ENCODE assay signal across 8 mouse cellular contexts in the genomic region with DNA sequence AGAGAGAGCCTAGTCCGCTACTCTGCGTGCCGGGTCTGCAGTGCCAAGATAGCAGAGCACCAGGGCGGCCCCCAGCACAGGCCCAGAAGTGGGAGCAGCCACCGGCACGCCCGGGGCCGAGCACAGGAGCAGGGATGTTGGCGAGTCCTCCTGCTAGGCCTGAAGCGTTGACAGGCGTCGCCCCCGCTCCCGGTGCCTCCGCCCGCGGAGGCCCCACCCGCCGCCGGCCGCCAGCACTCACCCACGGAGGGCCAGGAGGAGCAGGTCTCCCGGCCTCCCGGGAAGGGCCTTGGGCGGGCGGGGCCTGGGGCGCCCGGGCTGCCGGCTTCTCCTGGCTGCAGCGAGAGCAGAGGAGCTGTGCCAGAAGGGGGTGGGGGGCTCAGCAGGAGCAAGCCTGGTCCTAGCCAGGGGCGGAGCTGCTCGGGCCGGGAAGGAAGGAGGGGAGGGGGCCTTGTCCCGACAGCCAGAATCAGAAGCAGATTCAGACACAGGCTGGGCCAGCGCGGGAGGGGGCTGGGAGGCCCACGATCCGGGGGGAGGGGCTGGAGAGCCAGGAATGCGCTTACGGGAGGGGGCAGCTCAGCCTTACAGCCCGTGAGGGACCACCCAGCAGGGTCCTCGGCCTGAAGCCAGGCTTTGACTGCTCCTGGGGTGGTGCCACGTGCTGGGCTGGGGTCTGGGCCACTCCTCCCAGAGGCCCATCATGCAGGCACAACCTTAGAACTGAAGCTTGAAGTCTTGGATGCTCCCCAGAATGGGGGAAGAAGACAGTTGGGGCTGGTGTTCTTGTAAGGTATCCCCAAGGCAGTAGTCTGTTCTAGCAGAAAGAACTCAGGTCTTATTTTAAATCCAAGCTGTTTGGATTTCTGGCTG. TPM values are rescaled to one million over a fixed set of nuclear protein-coding genes. Genes with fewer than 3 reads are reported as not detected.
DNase-seq lines count a peak whose midpoint lies in the region; ATAC-seq and TF ChIP-seq lines count a peak whose summit lies in the region.

A gene (minus strand): TSS at position 489 of the 873 bp plus-strand sequence.

- H3K9me3 ChIP-seq in limb, embryonic 11.5 days (ENCODE audit: control insufficient read depth, low read length): no peaks in the 10 kb centered on the region
- H3K9me3 ChIP-seq in midbrain, embryonic 13.5 days: no peaks in the 10 kb centered on the region
- no peaks in the 10 kb centered on the region for H3K9me3 ChIP-seq in stomach, embryonic 16.5 days (replicated peaks; ENCODE audit: control insufficient read depth, low read length)

- no peaks in the 10 kb centered on the region for H3K27me3 ChIP-seq in kidney, adult 2 months (replicated peaks; ENCODE audit: control insufficient read depth, insufficient read depth, low read length)
- H3K27me3 ChIP-seq in limb, embryonic 11.5 days (ENCODE audit: control insufficient read depth, insufficient read depth, low read length): peaks cover 3% of the 10 kb centered on the region; the same call in 1 of the 2 replicates
- peaks cover 21% of the 10 kb centered on the region for H3K27me3 ChIP-seq in midbrain, embryonic 13.5 days
- H3K27me3 ChIP-seq in stomach, embryonic 16.5 days (ENCODE audit: control insufficient read depth, insufficient read depth, low read length): peaks cover 14% of the 10 kb centered on the region; the same call in 1 of the 2 replicates

- H3K4me1 ChIP-seq in kidney, adult 2 months (ENCODE audit: control insufficient read depth, insufficient read depth, low read length): peaks cover 8% of the 10 kb centered on the region; the same call in 1 of the 2 replicates
- H3K4me1 ChIP-seq in limb, embryonic 11.5 days (ENCODE audit: control insufficient read depth, insufficient read depth, low read length): peaks cover 63% of the 10 kb centered on the region
- H3K4me1 ChIP-seq in midbrain, embryonic 13.5 days (replicated peaks): peaks cover 75% of the 10 kb centered on the region
- peaks cover 74% of the 10 kb centered on the region for H3K4me1 ChIP-seq in stomach, embryonic 16.5 days (ENCODE audit: control insufficient read depth, insufficient read depth, low read length)

- TF ChIP-seq POLR2A in kidney, adult 2 months (IDR thresholded peaks at IDR 0.05; ENCODE audit: low read depth, low read length): no peak
- no peak for TF ChIP-seq POLR2A in brain, embryonic 14.5 days (IDR thresholded peaks at IDR 0.05; ENCODE audit: borderline replicate concordance, extremely low read depth, insufficient read depth, insufficient read length, poor library complexity, severe bottlenecking)

- WGBS in kidney, adult 2 months: 11% methylated on average over 43 of the region's 43 CpGs
- under 1% methylated on average over 36 of the region's 43 CpGs for WGBS in limb, embryonic 11.5 days
- under 1% methylated on average over 42 of the region's 43 CpGs for WGBS in midbrain, embryonic 13.5 days
- WGBS in stomach, embryonic 16.5 days: 2% methylated on average over 37 of the region's 43 CpGs

- peak within 1 kb of the TSS; percentile 86 for H3K4me2 ChIP-seq in limb, embryonic 11.5 days (ENCODE audit: low read depth, severe bottlenecking)
- H3K4me2 ChIP-seq in midbrain, embryonic 13.5 days (replicated peaks): peak within 1 kb of the TSS; percentile 80
- H3K4me2 ChIP-seq in stomach, embryonic 16.5 days (ENCODE audit: low read depth, low read length): peak within 1 kb of the TSS; percentile 90

- no peak for TF ChIP-seq CTCF in kidney, adult 2 months (conservative IDR thresholded peaks at IDR 0.05; ENCODE audit: insufficient read depth, insufficient read length, low read depth, low read length)
- no peak for TF ChIP-seq CTCF in brain, embryonic 14.5 days (IDR thresholded peaks at IDR 0.05; ENCODE audit: borderline replicate concordance, extremely low read depth, insufficient read depth, insufficient read length)

- ATAC-seq in limb, embryonic 11.5 days (ENCODE audit: insufficient number of reproducible peaks, low FRiP score, low TSS enrichment, low read depth): peak; percentile 78
- peak; percentile 26 for ATAC-seq in midbrain, embryonic 13.5 days
- ATAC-seq in stomach, embryonic 16.5 days (ENCODE audit: insufficient read depth, low FRiP score): peak; percentile 67

- DNase-seq in kidney, adult 2 months: peak; percentile 23
- DNase-seq in kidney, adult 11 months: no peak
- DNase-seq in brain, embryonic 14.5 days (ENCODE audit: low read depth): peak; percentile 91
- peak; percentile 20 for DNase-seq in fibroblast of lung, adult 2 months (ENCODE audit: low read depth)
- peak; percentile 56 for DNase-seq in heart, postnatal 4 days
- DNase-seq in limb, embryonic 11.5 days (ENCODE audit: low spot score): peak; percentile 94

- H3K36me3 ChIP-seq in kidney, adult 2 months (ENCODE audit: control insufficient read depth, insufficient read depth, low read length): no peaks in the 10 kb centered on the region
- no peaks in the 10 kb centered on the region for H3K36me3 ChIP-seq in limb, embryonic 11.5 days (ENCODE audit: control insufficient read depth, insufficient read depth, low read length)
- H3K36me3 ChIP-seq in midbrain, embryonic 13.5 days: no peaks in the 10 kb centered on the region
- H3K36me3 ChIP-seq in stomach, embryonic 16.5 days (ENCODE audit: control insufficient read depth, insufficient read depth, low read length): no peaks in the 10 kb centered on the region

- peak within 1 kb of the TSS; percentile 78 for H3K9ac ChIP-seq in limb, embryonic 11.5 days (ENCODE audit: low read length)
- peak within 1 kb of the TSS; percentile 78 for H3K9ac ChIP-seq in midbrain, embryonic 13.5 days (replicated peaks)
- H3K9ac ChIP-seq in stomach, embryonic 16.5 days (ENCODE audit: low read length): peak within 1 kb of the TSS; percentile 77

- peak within 1 kb of the TSS; percentile 45 for H3K4me3 ChIP-seq in kidney, adult 2 months (ENCODE audit: insufficient read depth, low read depth, low read length)
- peak within 1 kb of the TSS; percentile 62 for H3K4me3 ChIP-seq in limb, embryonic 11.5 days (ENCODE audit: low read depth, low read length)
- peak within 1 kb of the TSS; percentile 69 for H3K4me3 ChIP-seq in midbrain, embryonic 13.5 days (replicated peaks)
- peak within 1 kb of the TSS; percentile 67 for H3K4me3 ChIP-seq in stomach, embryonic 16.5 days (replicated peaks; ENCODE audit: low read length)

- H3K27ac ChIP-seq in kidney, adult 2 months (ENCODE audit: insufficient read depth, low read depth, low read length): no peak within 1 kb of the TSS
- peak within 1 kb of the TSS; percentile 88 for H3K27ac ChIP-seq in limb, embryonic 11.5 days (replicated peaks; ENCODE audit: low read depth, low read length)
- H3K27ac ChIP-seq in midbrain, embryonic 13.5 days: peak within 1 kb of the TSS; percentile 80
- H3K27ac ChIP-seq in stomach, embryonic 16.5 days (ENCODE audit: low read length): peak within 1 kb of the TSS; percentile 91

RNA-seq across cellular contexts. Expression of the gene that starts here (rescaled TPM):
- polyA plus RNA-seq in kidney, adult 2 months (2012; rRNA removed): 0.72 and 1.2 TPM in 2 replicates
- 8.0 and 10.2 TPM in 2 replicates for polyA plus RNA-seq in brain, embryonic 14.5 days (2012; rRNA removed)
- total RNA-seq in heart, postnatal 4 days (2021): 1 to 10 TPM; 2.3 to 2.4 TPM
- 9.2 and 9.5 TPM in 2 replicates for polyA plus RNA-seq in limb, embryonic 11.5 days (2014; fragmentation: Nextera tagmentation; extraction: Ambion mirVana)
- 3.3 and 4.6 TPM in 2 replicates for polyA plus RNA-seq in midbrain, embryonic 13.5 days (2015; fragmentation: Nextera tagmentation; extraction: Ambion mirVana)
- polyA plus RNA-seq in stomach, embryonic 16.5 days (2015; fragmentation: Nextera tagmentation; extraction: Ambion mirVana): 4.0 and 5.4 TPM in 2 replicates

Comparison
In these comparisons a context has a peak if more than half of its experiments do, and no peak if none do; other contexts are left out.
1. ATAC-seq: peak in every context shown above with its lines; median percentile 78 in limb, embryonic 11.5 days; 67 in stomach, embryonic 16.5 days; 26 in midbrain, embryonic 13.5 days.